Mouse (Mus musculus): ENCODE results near the gene Treml2.

DNA sequence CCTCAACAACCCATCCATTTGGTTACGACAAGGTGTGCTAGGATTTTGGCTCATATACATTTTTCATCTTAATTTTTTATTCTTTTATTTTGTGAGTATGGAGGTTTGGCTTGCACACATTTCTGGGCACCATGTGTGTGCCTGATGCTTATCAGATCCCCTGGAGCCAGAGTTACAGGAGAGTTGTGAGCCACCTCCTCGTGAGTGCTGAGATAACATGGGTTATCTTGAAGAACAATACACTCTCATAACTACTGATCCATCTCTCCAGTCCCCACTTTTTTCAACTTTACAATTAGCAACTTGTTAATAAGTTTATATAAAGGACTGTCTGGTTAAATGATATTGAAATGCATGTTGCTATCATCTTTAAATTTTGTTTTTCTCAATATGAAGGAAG is 22.0 kb downstream of the Treml2 start:
- TF ChIP-seq POLR2A (IDR thresholded peaks at IDR 0.05; ENCODE audit: low read depth, low read length) (no peak), CTCF (IDR thresholded peaks at IDR 0.05; ENCODE audit: borderline replicate concordance, insufficient read depth, low read length) (no peak)

Data from embryonic fibroblast, embryonic 13.5 days (primary cell).